Mouse (Mus musculus) urinary bladder, postnatal 4 days (tissue): ENCODE data around the gene Olfr893.
"Not testable (repeated sequence)": the region's sequence is repeated elsewhere in the genome, so short reads cannot be mapped to it uniquely, and the experiment has no call there.

ENCODE experiments used
- DNase-seq, 2 experiments: peaks; one replicate each; pipeline ENCODE4 v3.0.0; 2021 to 2022; ENCODE audit warnings: low spot score in 2 of 2

The Olfr893 gene

DNA sequence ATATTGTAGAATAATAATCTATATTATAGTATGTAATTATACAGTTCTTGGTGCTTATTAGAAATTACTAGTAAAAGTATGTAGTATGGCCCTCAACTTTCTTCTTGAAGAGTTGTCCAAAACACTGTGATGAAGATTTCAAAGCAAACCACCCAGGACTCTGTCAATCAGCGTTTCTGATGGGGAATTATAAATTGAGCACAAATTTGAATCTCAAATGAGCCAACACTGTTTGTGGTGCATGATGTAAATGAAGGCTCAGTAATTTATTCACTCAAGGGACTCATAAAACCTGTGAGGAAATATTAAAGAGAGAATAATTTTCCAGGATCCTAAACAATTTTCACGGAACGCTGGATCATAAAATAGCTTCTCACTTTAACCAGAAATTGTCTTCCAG is at the start of gene Olfr893:
Gene Olfr893 (plus strand): TSS at position 301 of the 400 bp plus-strand sequence.
- no peak for DNase-seq

DNA sequence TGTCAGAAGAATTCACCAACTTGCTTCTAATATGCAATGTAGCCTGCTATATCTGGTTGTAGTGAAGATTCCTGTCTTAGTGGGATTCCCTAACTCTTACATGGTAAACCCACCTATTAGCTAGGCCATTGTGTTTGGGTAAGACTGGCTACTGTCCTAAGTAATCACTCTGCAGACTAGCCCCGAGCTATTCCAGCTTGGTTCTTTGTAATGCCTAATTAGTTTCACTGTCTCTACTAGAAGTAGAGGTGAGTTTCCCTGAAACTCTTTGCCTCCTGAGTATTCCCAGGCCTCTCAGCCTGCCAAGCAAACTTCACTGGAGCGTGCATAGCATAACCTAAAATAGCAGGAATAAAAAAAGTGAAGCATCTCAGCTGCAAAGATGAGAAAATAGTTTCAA is 39.8 kb upstream of the Olfr893 start:
- not testable (repeated sequence) for DNase-seq

DNA sequence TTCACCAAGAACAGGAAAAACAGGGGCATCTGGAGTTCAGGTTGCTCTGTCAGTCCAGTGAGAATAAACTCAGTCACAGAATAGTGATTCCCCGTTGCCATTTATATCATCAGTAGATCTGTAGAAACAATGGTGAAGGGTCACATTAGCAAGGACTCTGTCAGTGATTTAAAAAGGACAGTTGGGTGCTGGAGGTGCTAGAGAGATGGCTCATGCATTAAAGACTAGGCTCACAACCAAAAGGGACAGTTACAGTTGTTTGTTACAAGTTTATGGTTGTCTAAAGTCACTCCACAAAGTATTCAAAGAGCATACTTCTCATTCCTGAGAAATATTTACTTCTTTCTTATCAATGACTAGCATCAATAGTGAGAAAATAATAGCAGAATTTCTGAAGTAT is 27.4 kb upstream of the Olfr893 start, which contains the start of gene Olfr891:
Gene Olfr891 (minus strand): TSS at position 101 of the 400 bp plus-strand sequence.
- DNase-seq: no peak

DNA sequence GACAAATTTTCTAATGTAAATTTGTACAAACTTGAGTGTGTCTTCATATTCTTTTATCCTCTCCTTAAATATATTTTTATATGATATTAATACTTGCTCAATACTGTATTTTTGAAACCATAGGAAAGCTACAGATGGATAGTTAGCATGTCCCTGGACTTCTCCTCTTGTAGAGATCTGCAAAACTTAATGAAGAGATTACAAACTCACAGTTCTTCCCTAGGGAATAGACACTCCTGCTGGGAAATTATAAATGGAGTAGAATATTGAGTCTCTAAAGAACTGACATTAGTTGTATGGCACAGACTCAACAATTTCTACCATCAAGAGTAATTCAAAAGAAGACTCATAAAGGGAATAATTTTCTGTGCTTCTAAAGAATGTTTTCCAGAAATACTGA is 9.6 kb downstream of the Olfr893 start, which contains the start of gene Olfr894:
Gene Olfr894 (plus strand): TSS at position 301 of the 400 bp plus-strand sequence.
- no peak for DNase-seq

DNA sequence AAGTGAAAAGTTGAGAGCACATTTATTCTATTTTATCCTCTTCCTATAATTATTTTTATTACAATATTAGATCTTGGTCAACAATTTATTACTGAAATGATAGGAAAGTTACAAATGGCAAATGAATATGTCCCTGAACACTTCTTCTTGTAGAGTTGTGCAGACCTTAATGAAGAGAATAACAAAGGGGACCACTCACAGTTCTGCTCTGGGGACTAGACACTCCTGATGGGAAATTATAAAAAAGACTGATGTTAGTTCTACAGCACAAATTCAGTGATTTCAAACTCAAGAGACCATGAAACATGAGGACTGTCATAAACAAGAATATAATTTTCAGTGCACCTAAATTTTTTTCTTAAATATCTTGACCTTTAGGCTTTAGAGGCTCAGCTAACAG is 44.3 kb downstream of the Olfr893 start, which contains the start of gene Olfr143:
Gene Olfr143 (plus strand): TSS at position 301 of the 400 bp plus-strand sequence.
- no peak for DNase-seq
